ENCODE assay signal across 9 mouse cellular contexts in the genomic region with DNA sequence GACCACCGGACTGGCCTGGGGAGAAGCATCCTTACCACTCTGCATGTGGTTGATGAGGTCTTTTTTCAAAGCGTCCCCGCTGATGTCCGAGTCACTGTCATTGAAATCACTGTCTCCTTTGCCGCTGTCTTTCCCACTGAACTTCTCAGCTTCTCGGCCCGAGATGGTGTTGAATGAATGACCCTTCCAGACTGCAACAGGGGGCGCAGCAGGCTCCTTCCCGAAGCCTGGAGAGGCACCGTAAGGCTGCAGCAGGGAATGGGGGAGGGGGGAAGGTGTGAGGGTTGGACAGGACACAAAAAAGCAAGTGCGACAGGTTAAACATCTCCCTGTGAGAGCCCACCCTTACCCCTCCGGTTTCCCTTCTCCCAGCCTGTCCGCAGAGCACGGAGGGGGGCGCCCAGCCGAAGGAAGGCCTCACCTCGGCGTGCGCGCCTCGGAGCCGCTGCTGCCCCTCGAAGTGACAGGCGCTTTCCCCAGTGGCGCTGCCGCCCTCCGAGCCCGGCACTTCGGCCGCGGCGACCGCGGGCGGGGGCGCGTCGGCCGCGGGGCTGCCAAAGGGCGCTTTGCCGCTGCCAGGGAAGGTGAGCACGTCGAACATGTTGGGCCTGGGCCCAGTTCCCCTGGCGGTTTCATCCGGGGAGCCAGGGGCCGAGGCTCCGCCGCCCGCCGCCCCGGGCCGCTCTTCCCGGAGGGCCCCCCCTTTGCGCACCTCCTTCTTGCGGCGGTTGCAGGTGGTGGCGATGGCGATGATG. TPM values are rescaled to one million over a fixed set of nuclear protein-coding genes. Genes with fewer than 3 reads are reported as not detected.
A peak's percentile ranks its signal among the peaks of the same experiment; 100 is the strongest.
DNase-seq lines count a peak whose midpoint lies in the region; ATAC-seq and TF ChIP-seq lines count a peak whose summit lies in the region.
"Had no signal": no experiment of that assay in that cellular context is flagged by ENCODE, and none has a peak within 500 bp of the region (broad histone marks: within the 10 kb centered on the region; RNA-seq: fewer than 3 reads in every experiment).

No protein-coding gene starts in this region.

- no peak overlapping the region for H3K27ac ChIP-seq in lung, embryonic 15.5 days
- no peak overlapping the region for H3K27ac ChIP-seq in embryonic facial prominence, embryonic 14.5 days (replicated peaks; ENCODE audit: low read depth, low read length)
- no peak overlapping the region for H3K27ac ChIP-seq in intestine, embryonic 16.5 days (ENCODE audit: low read length)
- H3K27ac ChIP-seq: liver, embryonic 13.5 days had no signal

- H3K4me3 ChIP-seq in lung, embryonic 15.5 days: no peak overlapping the region
- no peak overlapping the region for H3K4me3 ChIP-seq in lung, adult 2 months (replicated peaks; ENCODE audit: extremely low read depth, low read depth, low read length)
- H3K4me3 ChIP-seq in embryonic facial prominence, embryonic 14.5 days (ENCODE audit: low read depth, low read length): peak overlapping the region; percentile 42
- peak overlapping the region; percentile 26 for H3K4me3 ChIP-seq in intestine, embryonic 16.5 days (ENCODE audit: low read length)
- H3K4me3 ChIP-seq: liver, embryonic 13.5 days had no signal

- no peak for DNase-seq in lung, adult 2 months
- no peak for DNase-seq in embryonic facial prominence, embryonic 14.5 days (ENCODE audit: low spot score)
- peak; percentile 11 for DNase-seq in retina, embryonic 14.5 days (ENCODE audit: low spot score)
- no peak for DNase-seq in urinary bladder, adult 18-20 months (ENCODE audit: low spot score in 2 of 2)
- no peak for DNase-seq in left cerebral cortex, adult 11 months (ENCODE audit: low spot score)
- no peak for DNase-seq in frontal cortex, postnatal 10 days (ENCODE audit: low spot score in 2 of 2)

- no peak for TF ChIP-seq CTCF in lung, adult 2 months (IDR thresholded peaks at IDR 0.05; ENCODE audit: insufficient read depth, low read length)

- H3K9me3 ChIP-seq in lung, embryonic 15.5 days: no peaks in the 10 kb centered on the region
- H3K9me3 ChIP-seq in embryonic facial prominence, embryonic 14.5 days (ENCODE audit: control insufficient read depth, low read length): no peaks in the 10 kb centered on the region
- H3K9me3 ChIP-seq in intestine, embryonic 16.5 days (ENCODE audit: control insufficient read depth, low read length): no peaks in the 10 kb centered on the region
- H3K9me3 ChIP-seq: liver, embryonic 13.5 days had no signal

- peaks cover 29% of the 10 kb centered on the region for H3K4me1 ChIP-seq in lung, embryonic 15.5 days
- no peaks in the 10 kb centered on the region for H3K4me1 ChIP-seq in lung, adult 2 months (ENCODE audit: control insufficient read depth, insufficient read depth, low read length)
- peaks cover 20% of the 10 kb centered on the region for H3K4me1 ChIP-seq in embryonic facial prominence, embryonic 14.5 days (ENCODE audit: control insufficient read depth, insufficient read depth, low read length)
- H3K4me1 ChIP-seq in intestine, embryonic 16.5 days (ENCODE audit: control insufficient read depth, insufficient read depth, low read length): peaks cover 32% of the 10 kb centered on the region

- no peaks in the 10 kb centered on the region for H3K36me3 ChIP-seq in lung, embryonic 15.5 days
- H3K36me3 ChIP-seq in embryonic facial prominence, embryonic 14.5 days (ENCODE audit: control insufficient read depth, insufficient read depth, low read length): no peaks in the 10 kb centered on the region
- no peaks in the 10 kb centered on the region for H3K36me3 ChIP-seq in intestine, embryonic 16.5 days (ENCODE audit: control insufficient read depth, insufficient read depth, low read length)
- H3K36me3 ChIP-seq: liver, embryonic 13.5 days had no signal

- no peak for TF ChIP-seq POLR2A in lung, adult 2 months (IDR thresholded peaks at IDR 0.05; ENCODE audit: borderline replicate concordance, extremely low read depth, low read depth, low read length)

- peaks cover 80% of the 10 kb centered on the region for H3K27me3 ChIP-seq in lung, embryonic 15.5 days
- H3K27me3 ChIP-seq in embryonic facial prominence, embryonic 14.5 days (replicated peaks; ENCODE audit: control insufficient read depth, insufficient read depth, low read length): peaks cover 80% of the 10 kb centered on the region
- H3K27me3 ChIP-seq in intestine, embryonic 16.5 days (replicated peaks; ENCODE audit: control insufficient read depth, insufficient read depth, low read length): peaks cover 63% of the 10 kb centered on the region

- no peak overlapping the region for H3K9ac ChIP-seq in lung, embryonic 15.5 days
- H3K9ac ChIP-seq in embryonic facial prominence, embryonic 14.5 days (ENCODE audit: low read depth, low read length): 0 out of 2 replicates have a peak overlapping the region, but pooled peaks have one; percentile 19
- no peak overlapping the region for H3K9ac ChIP-seq in intestine, embryonic 16.5 days (ENCODE audit: low read depth, low read length)
- H3K9ac ChIP-seq: liver, embryonic 13.5 days had no signal

- H3K4me2 ChIP-seq in lung, embryonic 15.5 days: peak overlapping the region; percentile 39
- H3K4me2 ChIP-seq in embryonic facial prominence, embryonic 14.5 days (ENCODE audit: low read depth, low read length): peak overlapping the region; percentile 76
- 0 out of 2 replicates have a peak overlapping the region, but pooled peaks have one; percentile 19 for H3K4me2 ChIP-seq in intestine, embryonic 16.5 days (ENCODE audit: low read depth, low read length)
- H3K4me2 ChIP-seq: liver, embryonic 13.5 days had no signal

- 1% methylated on average over 52 of the region's 59 CpGs for WGBS in lung, embryonic 15.5 days
- 3% methylated on average over 55 of the region's 59 CpGs for WGBS in lung, adult 2 months
- under 1% methylated on average over 22 of the region's 59 CpGs for WGBS in embryonic facial prominence, embryonic 14.5 days
- WGBS in intestine, embryonic 16.5 days: 2% methylated on average over 51 of the region's 59 CpGs

- no peak for ATAC-seq in lung, embryonic 15.5 days (ENCODE audit: borderline replicate concordance, extremely low read depth, low FRiP score, low TSS enrichment)
- no peak for ATAC-seq in embryonic facial prominence, embryonic 14.5 days (ENCODE audit: low read depth)
- no peak for ATAC-seq in intestine, embryonic 16.5 days

RNA-seq across cellular contexts. Expression of gene Pcdh8, which starts 2.9 kb away (rescaled TPM):
- 0.11 and 0.18 TPM in 2 replicates for polyA plus RNA-seq in lung, embryonic 15.5 days (2015; fragmentation: Nextera tagmentation; extraction: Ambion mirVana)
- polyA plus RNA-seq in lung, adult 2 months (2012; rRNA removed): 0.08 TPM in 1 of 2 replicates, not detected in the other
- polyA plus RNA-seq in embryonic facial prominence, embryonic 14.5 days (2014; fragmentation: Nextera tagmentation; extraction: Ambion mirVana): 2.1 and 3.1 TPM in 2 replicates
- polyA plus RNA-seq in intestine, embryonic 16.5 days (2015; fragmentation: Nextera tagmentation; extraction: Ambion mirVana): 0.39 and 1.1 TPM in 2 replicates

Comparison
In these comparisons a context has a peak if more than half of its experiments do, and no peak if none do; other contexts are left out.
1. H3K4me2 ChIP-seq: peak in every context shown above with its lines; median percentile 76 in embryonic facial prominence, embryonic 14.5 days; 39 in lung, embryonic 15.5 days; 19 in intestine, embryonic 16.5 days.
2. H3K4me3 ChIP-seq: peak in embryonic facial prominence, embryonic 14.5 days (single experiment) and intestine, embryonic 16.5 days (single experiment); none in lung, embryonic 15.5 days (single experiment) and lung, adult 2 months (single experiment).